Mouse (Mus musculus) lung, embryonic 15.5 days (tissue): Measurements from ENCODE around the gene Cnnm1. TPM values are rescaled to one million over a fixed set of nuclear protein-coding genes. Genes with fewer than 3 reads are reported as not detected.

ENCODE experiments used
- ATAC-seq: fragments of 200-750 bp; cut with Nextera tagmentation; 2 replicates; pipeline ENCODE4 v1.8.0; 2017; ENCODE audit warnings: moderate number of reproducible peaks, borderline replicate concordance; ENCODE audit not compliant: low FRiP score, low TSS enrichment; ENCODE audit errors: extremely low read depth
- H3K27ac ChIP-seq: fragments of 300-500 bp; sonication (generic); 2 replicates; pipeline ENCODE4 v1.5.1; 2015; ENCODE audit warnings: moderate library complexity, mild to moderate bottlenecking, inconsistent platforms
- H3K27me3 ChIP-seq: fragments of 300-500 bp; sonication (generic); 2 replicates; pipeline ENCODE4 v1.6.1; 2015; ENCODE audit warnings: inconsistent platforms
- H3K36me3 ChIP-seq: fragments of 300-500 bp; sonication (generic); 2 replicates; pipeline ENCODE4 v1.6.1; 2015; ENCODE audit warnings: inconsistent platforms
- H3K4me1 ChIP-seq: fragments of 300-500 bp; sonication (generic); 2 replicates; pipeline ENCODE4 v1.6.1; 2015; ENCODE audit warnings: inconsistent platforms
- H3K4me2 ChIP-seq: fragments of 300-500 bp; sonication (generic); 2 replicates; pipeline ENCODE4 v1.6.1; 2015; ENCODE audit warnings: inconsistent platforms, mild to moderate bottlenecking, moderate library complexity
- H3K4me3 ChIP-seq: fragments of 300-500 bp; sonication (generic); 2 replicates; pipeline ENCODE4 v1.5.1; 2015; ENCODE audit warnings: mild to moderate bottlenecking, inconsistent platforms
- H3K9ac ChIP-seq: fragments of 300-500 bp; sonication (generic); 2 replicates; pipeline ENCODE4 v1.6.1; 2015; ENCODE audit warnings: inconsistent platforms
- H3K9me3 ChIP-seq: fragments of 300-500 bp; sonication (generic); 2 replicates; pipeline ENCODE4 v1.6.1; 2016; ENCODE audit warnings: inconsistent platforms
- WGBS: fragments of 180-500 bp; shearing (Covaris S2); methylation state at CpG from one replicate; pipeline ENCODE4 v1.1.7; 2015; 5-methylcytosine and 5-hydroxymethylcytosine counted together
- polyA plus RNA-seq: library from polyadenylated mRNA; unstranded; fragments of >200 nt; fragmentation: Nextera tagmentation; extraction: Ambion mirVana; gene quantifications from 2 replicates; pipeline ENCODE4 v1.2.1, GENCODE M21; 2015

The Cnnm1 gene
- 0.06 and 0.10 TPM in 2 replicates for polyA plus RNA-seq

DNA sequence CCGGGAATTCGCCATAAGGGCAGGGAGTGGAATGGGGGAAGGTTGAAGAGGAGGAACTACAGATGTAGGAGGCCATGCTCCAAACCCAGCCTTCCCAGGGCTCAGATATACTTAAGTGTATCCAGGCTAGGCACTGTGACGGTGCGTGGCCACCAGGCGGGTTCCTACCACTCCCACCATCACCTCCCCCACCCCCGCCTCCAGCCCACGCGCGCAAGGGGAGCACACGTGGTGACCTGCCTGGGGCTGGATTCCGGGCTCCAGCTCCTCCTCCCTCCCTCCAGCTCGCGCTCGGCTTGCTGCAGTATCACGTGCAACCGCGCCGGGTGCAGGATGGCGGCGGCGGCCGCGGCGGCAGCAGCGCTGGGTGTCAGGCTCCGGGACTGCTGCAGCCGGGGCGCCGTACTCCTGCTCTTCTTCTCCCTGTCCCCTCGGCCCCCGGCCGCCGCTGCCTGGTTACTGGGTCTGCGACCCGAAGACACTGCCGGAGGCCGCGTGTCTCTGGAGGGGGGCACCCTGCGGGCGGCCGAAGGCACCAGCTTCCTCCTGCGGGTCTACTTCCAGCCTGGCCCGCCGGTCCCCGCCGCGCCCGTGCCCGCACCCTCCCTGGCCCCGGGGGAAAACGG is at the start of gene Cnnm1:
Gene Cnnm1 (plus strand): TSS at position 325 of the 626 bp plus-strand sequence.
- Histone ChIP-seq H3K4me1 (peaks cover 16% of the 10 kb centered on the region), H3K9me3 (no peaks in the 10 kb centered on the region), H3K9ac (no peak within 1 kb of the TSS), H3K4me2 (peak within 1 kb of the TSS; percentile 98), H3K4me3 (peak within 1 kb of the TSS; percentile 53), H3K27me3 (peaks cover 62% of the 10 kb centered on the region), H3K36me3 (no peaks in the 10 kb centered on the region), H3K27ac (no peak within 1 kb of the TSS)
- peak; percentile 78 for ATAC-seq
- WGBS = 0% methylated on average over 39 of the region's 51 CpGs

- no peak overlapping the region for H3K27ac ChIP-seq
- no peaks in the 10 kb centered on the region for H3K9me3 ChIP-seq
- ATAC-seq = 0 out of 2 replicates have a peak, but pooled peaks have one; percentile 31
- H3K4me2 ChIP-seq = no peak overlapping the region
- H3K27me3 ChIP-seq = no peaks in the 10 kb centered on the region
- 2% methylated on average over 4 of the region's 4 CpGs for WGBS
- no peaks in the 10 kb centered on the region for H3K36me3 ChIP-seq
- H3K4me3 ChIP-seq = no peak overlapping the region
- no peaks in the 10 kb centered on the region for H3K4me1 ChIP-seq
- no peak overlapping the region for H3K9ac ChIP-seq
Measured at GRCm38 (mm10) chr19:43396327-43396726, 43.9 kb upstream of the Cnnm1 start.

- no peaks in the 10 kb centered on the region for H3K27me3 ChIP-seq
- H3K4me2 ChIP-seq = no peak overlapping the region
- no peak overlapping the region for H3K27ac ChIP-seq
- 9% methylated on average over 1 of the region's 1 CpGs for WGBS
- H3K4me1 ChIP-seq = no peaks in the 10 kb centered on the region
- no peak for ATAC-seq
- H3K9ac ChIP-seq = no peak overlapping the region
- H3K4me3 ChIP-seq = no peak overlapping the region
- H3K36me3 ChIP-seq = no peaks in the 10 kb centered on the region
- no peaks in the 10 kb centered on the region for H3K9me3 ChIP-seq
Measured at GRCm38 (mm10) chr19:43407181-43407580, 33.1 kb upstream of the Cnnm1 start.

- H3K9me3 ChIP-seq = no peaks in the 10 kb centered on the region
- no peaks in the 10 kb centered on the region for H3K4me1 ChIP-seq
- H3K4me2 ChIP-seq = no peak overlapping the region
- no peaks in the 10 kb centered on the region for H3K36me3 ChIP-seq
- no peak overlapping the region for H3K9ac ChIP-seq
- WGBS = 38% methylated on average over 2 of the region's 2 CpGs
- no peak for ATAC-seq
- 0 out of 2 replicates have a peak overlapping the region, but pooled peaks have one; percentile 9 for H3K27ac ChIP-seq
- no peaks in the 10 kb centered on the region for H3K27me3 ChIP-seq
- no peak overlapping the region for H3K4me3 ChIP-seq
Measured at GRCm38 (mm10) chr19:43415565-43415964, 24.7 kb upstream of the Cnnm1 start.

DNA sequence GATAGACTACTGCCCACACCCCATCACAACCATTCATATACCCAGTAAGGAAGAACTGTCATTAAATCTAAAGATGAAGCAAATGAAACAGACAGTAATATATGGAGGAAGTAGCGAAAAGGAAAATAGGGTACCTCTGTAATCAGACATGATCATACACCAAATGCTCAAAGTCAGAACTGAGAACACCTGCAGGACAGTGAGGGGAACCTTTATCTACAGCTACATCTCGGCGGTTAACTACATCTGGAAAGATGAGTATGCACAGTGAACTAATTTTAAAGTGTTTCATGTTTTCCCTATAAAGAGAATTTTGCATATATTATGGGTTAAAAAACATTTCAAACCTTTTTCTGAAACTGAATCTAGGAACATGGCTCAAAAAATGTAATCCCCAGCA is 19.7 kb upstream of the Cnnm1 start:
- Histone ChIP-seq H3K9me3 (no peaks in the 10 kb centered on the region), H3K36me3 (no peaks in the 10 kb centered on the region), H3K27ac (no peak overlapping the region), H3K9ac (no peak overlapping the region), H3K4me1 (no peaks in the 10 kb centered on the region), H3K4me3 (no peak overlapping the region), H3K4me2 (no peak overlapping the region), H3K27me3 (no peaks in the 10 kb centered on the region)
- 88% methylated on average over 3 of the region's 3 CpGs for WGBS
- ATAC-seq = no peak

GRCm38 (mm10) chr19:43424082-43424481 is 16.2 kb upstream of the Cnnm1 start:
- ATAC-seq = no peak
- Histone ChIP-seq H3K27me3 (peaks cover 2% of the 10 kb centered on the region; the same call in 1 of the 2 replicates), H3K4me3 (no peak overlapping the region), H3K27ac (no peak overlapping the region), H3K4me1 (no peaks in the 10 kb centered on the region), H3K36me3 (no peaks in the 10 kb centered on the region), H3K9me3 (no peaks in the 10 kb centered on the region), H3K9ac (no peak overlapping the region), H3K4me2 (no peak overlapping the region)
- 65% methylated on average over 2 of the region's 2 CpGs for WGBS

DNA sequence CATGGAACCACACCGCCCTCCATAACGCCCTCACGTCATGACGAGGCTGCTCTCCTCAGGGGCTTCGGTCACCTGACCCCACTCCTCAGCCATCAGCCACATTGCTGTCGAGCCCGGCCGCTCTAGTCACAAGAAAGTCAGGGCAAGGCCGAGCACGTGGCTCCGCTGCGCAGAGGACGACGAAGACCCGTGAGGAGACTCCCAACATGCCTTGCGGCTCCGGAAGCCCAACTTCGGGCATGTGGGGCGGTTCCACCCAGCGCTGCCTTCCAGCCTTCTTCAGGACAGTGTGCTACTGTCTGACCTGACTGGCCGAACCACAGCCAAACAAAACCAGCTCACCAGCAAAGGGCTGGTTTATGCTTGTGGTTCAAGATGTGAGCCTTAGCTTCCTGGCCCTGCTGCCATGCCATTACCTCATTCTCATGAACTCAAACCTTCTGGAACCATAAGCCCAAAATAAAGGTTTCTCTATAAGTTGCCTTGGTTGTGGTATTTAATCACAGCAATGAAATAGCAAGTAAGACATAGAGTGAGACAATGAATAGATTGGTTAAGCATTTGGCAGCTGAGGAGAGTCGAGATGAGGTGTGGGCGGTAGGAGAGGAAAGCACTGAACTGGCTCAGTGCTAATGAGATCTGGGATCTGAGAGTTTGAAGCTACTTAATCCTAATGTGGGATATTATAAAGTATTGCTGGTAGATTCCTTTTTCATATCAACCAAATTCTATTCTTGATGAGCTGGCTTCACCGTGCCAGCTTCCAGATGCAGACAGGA is 12.6 kb upstream of the Cnnm1 start:
- 80% methylated on average over 24 of the region's 24 CpGs for WGBS
- Histone ChIP-seq H3K27me3 (peaks cover 6% of the 10 kb centered on the region), H3K9ac (no peak overlapping the region), H3K4me1 (no peaks in the 10 kb centered on the region), H3K4me3 (no peak overlapping the region), H3K36me3 (no peaks in the 10 kb centered on the region), H3K9me3 (no peaks in the 10 kb centered on the region), H3K27ac (no peak overlapping the region), H3K4me2 (no peak overlapping the region)
- ATAC-seq = no peak

GRCm38 (mm10) chr19:43439246-43439645 is 990 bp upstream of the Cnnm1 start:
- WGBS = 75% methylated on average over 7 of the region's 7 CpGs
- Histone ChIP-seq H3K27ac (no peak overlapping the region), H3K36me3 (no peaks in the 10 kb centered on the region), H3K9me3 (no peaks in the 10 kb centered on the region), H3K4me1 (peaks cover 16% of the 10 kb centered on the region), H3K27me3 (peaks cover 65% of the 10 kb centered on the region), H3K4me3 (no peak overlapping the region), H3K9ac (no peak overlapping the region), H3K4me2 (no peak overlapping the region)
- no peak for ATAC-seq

- Histone ChIP-seq H3K4me2 (peak overlapping the region; percentile 98), H3K4me1 (peaks cover 16% of the 10 kb centered on the region), H3K36me3 (no peaks in the 10 kb centered on the region), H3K9me3 (no peaks in the 10 kb centered on the region), H3K9ac (no peak overlapping the region), H3K27me3 (peaks cover 61% of the 10 kb centered on the region), H3K4me3 (peak overlapping the region; percentile 53), H3K27ac (no peak overlapping the region)
- peak; percentile 37; the same call in 1 of the 2 replicates for ATAC-seq
- under 1% methylated on average over 109 of the region's 118 CpGs for WGBS
Measured at GRCm38 (mm10) chr19:43440768-43441660, 778 bp downstream of the Cnnm1 start.

DNA sequence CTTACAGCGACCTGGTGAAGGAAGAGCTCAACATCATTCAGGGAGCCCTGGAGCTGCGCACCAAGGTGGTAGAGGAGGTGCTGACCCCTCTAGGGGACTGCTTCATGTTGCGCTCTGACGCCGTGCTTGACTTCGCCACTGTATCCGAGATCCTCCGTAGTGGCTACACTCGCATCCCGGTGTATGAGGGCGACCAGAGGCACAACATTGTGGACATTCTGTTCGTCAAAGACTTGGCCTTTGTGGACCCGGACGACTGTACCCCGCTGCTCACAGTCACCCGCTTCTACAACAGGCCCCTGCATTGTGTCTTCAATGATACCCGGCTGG is 1.4 kb downstream of the Cnnm1 start:
- no peak for ATAC-seq
- Histone ChIP-seq H3K4me2 (peak overlapping the region; percentile 98), H3K27ac (no peak overlapping the region), H3K36me3 (no peaks in the 10 kb centered on the region), H3K9me3 (no peaks in the 10 kb centered on the region), H3K4me1 (peaks cover 16% of the 10 kb centered on the region), H3K27me3 (peaks cover 61% of the 10 kb centered on the region), H3K9ac (no peak overlapping the region), H3K4me3 (peak overlapping the region; percentile 53)
- WGBS = 14% methylated on average over 17 of the region's 17 CpGs

GRCm38 (mm10) chr19:43442269-43442668 is 2.0 kb downstream of the Cnnm1 start:
- H3K27me3 ChIP-seq = peaks cover 61% of the 10 kb centered on the region

More at GRCm38 (mm10) chr19:43442269-43442668, 2.0 kb downstream of the Cnnm1 start:
- Histone ChIP-seq H3K4me1 (peaks cover 16% of the 10 kb centered on the region), H3K27ac (no peak overlapping the region), H3K9ac (no peak overlapping the region), H3K4me3 (no peak overlapping the region), H3K36me3 (no peaks in the 10 kb centered on the region), H3K4me2 (no peak overlapping the region), H3K9me3 (no peaks in the 10 kb centered on the region)
- WGBS = 23% methylated on average over 6 of the region's 6 CpGs
- ATAC-seq = no peak
